Mouse (Mus musculus): ENCODE measurements at regions not wholly inside any gene's neighbourhood (a gene's known extent, or its start where the extent isn't known, plus 50 kb on each side); places are given as distances from the start of the nearest gene placed in this dataset.

- no peaks in the 10 kb centered on the region for H3K36me3 ChIP-seq (ENCODE audit: insufficient read depth, low read length)
- TF ChIP-seq CTCF (IDR thresholded peaks at IDR 0.05; ENCODE audit: low read depth), result no peak
- no peaks in the 10 kb centered on the region for H3K4me1 ChIP-seq (replicated peaks; ENCODE audit: insufficient read depth, low read length)
- no peak for DNase-seq (ENCODE audit: low spot score)
- no peak overlapping the region for H3K4me3 ChIP-seq (replicated peaks; ENCODE audit: low read depth, low read length)
- WGBS, result 67% methylated on average over 8 of the region's 8 CpGs
- ATAC-seq (replicated peaks; ENCODE audit: low FRiP score, low read depth), result no peak
- H3K27me3 ChIP-seq (ENCODE audit: insufficient read depth, low read length), result no peaks in the 10 kb centered on the region
- no peaks in the 10 kb centered on the region for H3K9me3 ChIP-seq (replicated peaks; ENCODE audit: low read length)
- no peak overlapping the region for H3K27ac ChIP-seq
- H3K9ac ChIP-seq (ENCODE audit: low read depth, low read length), result no peak overlapping the region
- H3K4me2 ChIP-seq (ENCODE audit: low read length), result no peak overlapping the region
These were observed 382.2 kb downstream of the Lmo4 start for GRCm38 (mm10) chr3:143822564-143823394.

DNA sequence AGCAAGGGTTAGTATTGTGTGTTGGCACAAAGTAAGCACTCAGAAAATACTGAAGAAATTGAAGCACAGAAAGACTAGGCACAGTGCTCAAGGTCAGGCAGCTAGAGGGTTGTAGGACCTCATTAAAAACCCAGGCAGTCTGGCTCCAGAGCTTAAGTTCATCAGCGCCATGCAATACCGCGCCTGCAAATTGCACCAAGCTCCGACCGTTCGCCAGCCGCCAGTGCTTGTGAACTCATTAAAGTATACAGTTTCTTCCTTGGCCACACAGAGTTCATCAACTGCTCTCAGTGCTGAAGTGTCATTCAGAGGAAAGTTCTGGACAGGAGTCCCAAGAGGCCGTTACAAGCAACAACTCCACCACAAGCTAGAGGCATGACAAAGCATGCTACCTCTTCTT lies 397.5 kb downstream of the Lmo4 start:
- no peaks in the 10 kb centered on the region for H3K36me3 ChIP-seq (ENCODE audit: insufficient read depth, low read length)
- 32% methylated on average over 8 of the region's 8 CpGs for WGBS
- H3K27ac ChIP-seq, result peak overlapping the region; percentile 50
- H3K4me1 ChIP-seq (replicated peaks; ENCODE audit: insufficient read depth, low read length), result no peaks in the 10 kb centered on the region
- H3K9me3 ChIP-seq (replicated peaks; ENCODE audit: low read length), result no peaks in the 10 kb centered on the region
- no peak overlapping the region for H3K9ac ChIP-seq (ENCODE audit: low read depth, low read length)
- H3K4me3 ChIP-seq (replicated peaks; ENCODE audit: low read depth, low read length), result no peak overlapping the region
- DNase-seq (ENCODE audit: low spot score) (peak; percentile 46), ATAC-seq (replicated peaks; ENCODE audit: low FRiP score, low read depth) (no peak)
- H3K4me2 ChIP-seq (ENCODE audit: low read length), result no peak overlapping the region
- H3K27me3 ChIP-seq (ENCODE audit: insufficient read depth, low read length), result no peaks in the 10 kb centered on the region
- no peak for TF ChIP-seq CTCF (IDR thresholded peaks at IDR 0.05; ENCODE audit: low read depth)

- no peak overlapping the region for H3K9ac ChIP-seq (ENCODE audit: low read depth, low read length)
- H3K27me3 ChIP-seq (ENCODE audit: insufficient read depth, low read length), result no peaks in the 10 kb centered on the region
- no peaks in the 10 kb centered on the region for H3K4me1 ChIP-seq (replicated peaks; ENCODE audit: insufficient read depth, low read length)
- WGBS, result 54% methylated on average over 3 of the region's 3 CpGs
- H3K4me2 ChIP-seq (ENCODE audit: low read length), result no peak overlapping the region
- H3K4me3 ChIP-seq (replicated peaks; ENCODE audit: low read depth, low read length), result no peak overlapping the region
- H3K9me3 ChIP-seq (replicated peaks; ENCODE audit: low read length), result no peaks in the 10 kb centered on the region
- no peak for ATAC-seq (replicated peaks; ENCODE audit: low FRiP score, low read depth)
- TF ChIP-seq CTCF (IDR thresholded peaks at IDR 0.05; ENCODE audit: low read depth), result no peak
- H3K36me3 ChIP-seq (ENCODE audit: insufficient read depth, low read length), result no peaks in the 10 kb centered on the region
- peak overlapping the region; percentile 50 for H3K27ac ChIP-seq
- DNase-seq (ENCODE audit: low spot score), result no peak
These were observed 398.1 kb downstream of the Lmo4 start for GRCm38 (mm10) chr3:143806940-143807339.

DNA sequence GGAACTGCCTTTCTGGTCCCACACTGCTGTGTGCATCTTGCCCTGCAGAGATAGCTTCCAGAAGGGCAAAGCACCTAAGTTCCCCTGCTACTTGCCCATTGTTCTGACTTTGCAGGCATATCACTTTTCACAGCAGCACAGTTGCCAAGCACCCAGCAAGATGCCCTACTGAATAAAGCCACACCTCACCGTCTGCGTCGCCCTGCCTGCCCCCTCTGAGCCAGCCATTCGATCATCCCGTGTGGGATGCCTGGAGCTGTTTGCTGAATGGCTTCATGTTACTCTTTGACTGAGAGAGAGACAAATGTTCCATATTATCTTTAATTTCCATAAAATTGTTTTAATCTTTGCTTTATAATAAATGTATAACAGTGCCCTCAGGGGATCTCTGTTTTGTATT lies 407.2 kb downstream of the Lmo4 start:
- no peak for TF ChIP-seq CTCF (IDR thresholded peaks at IDR 0.05; ENCODE audit: low read depth)
- Histone ChIP-seq H3K4me3 (replicated peaks; ENCODE audit: low read depth, low read length) (no peak overlapping the region), H3K27ac (no peak overlapping the region), H3K4me1 (replicated peaks; ENCODE audit: insufficient read depth, low read length) (no peaks in the 10 kb centered on the region), H3K4me2 (ENCODE audit: low read length) (no peak overlapping the region), H3K27me3 (ENCODE audit: insufficient read depth, low read length) (no peaks in the 10 kb centered on the region), H3K36me3 (ENCODE audit: insufficient read depth, low read length) (no peaks in the 10 kb centered on the region), H3K9ac (ENCODE audit: low read depth, low read length) (no peak overlapping the region), H3K9me3 (replicated peaks; ENCODE audit: low read length) (no peaks in the 10 kb centered on the region)
- no peak for ATAC-seq (replicated peaks; ENCODE audit: low FRiP score, low read depth)
- DNase-seq (ENCODE audit: low spot score), result no peak
- WGBS, result 51% methylated on average over 5 of the region's 5 CpGs

GRCm38 (mm10) chr3:143790905-143791304 lies 414.1 kb downstream of the Lmo4 start:
- ATAC-seq (replicated peaks; ENCODE audit: low FRiP score, low read depth), result no peak
- no peak overlapping the region for H3K9ac ChIP-seq (ENCODE audit: low read depth, low read length)
- H3K9me3 ChIP-seq (replicated peaks; ENCODE audit: low read length), result no peaks in the 10 kb centered on the region
- no peak overlapping the region for H3K4me2 ChIP-seq (ENCODE audit: low read length)
- TF ChIP-seq CTCF (IDR thresholded peaks at IDR 0.05; ENCODE audit: low read depth), result no peak
- no peak overlapping the region for H3K27ac ChIP-seq
- no peaks in the 10 kb centered on the region for H3K4me1 ChIP-seq (replicated peaks; ENCODE audit: insufficient read depth, low read length)
- no peaks in the 10 kb centered on the region for H3K36me3 ChIP-seq (ENCODE audit: insufficient read depth, low read length)
- no peak overlapping the region for H3K4me3 ChIP-seq (replicated peaks; ENCODE audit: low read depth, low read length)
- H3K27me3 ChIP-seq (ENCODE audit: insufficient read depth, low read length), result no peaks in the 10 kb centered on the region
- 81% methylated on average over 8 of the region's 8 CpGs for WGBS
- DNase-seq (ENCODE audit: low spot score), result no peak

- Histone ChIP-seq H3K27ac (no peak overlapping the region), H3K4me3 (replicated peaks; ENCODE audit: low read depth, low read length) (no peak overlapping the region), H3K4me1 (replicated peaks; ENCODE audit: insufficient read depth, low read length) (no peaks in the 10 kb centered on the region), H3K4me2 (ENCODE audit: low read length) (no peak overlapping the region), H3K27me3 (ENCODE audit: insufficient read depth, low read length) (no peaks in the 10 kb centered on the region), H3K9ac (ENCODE audit: low read depth, low read length) (no peak overlapping the region), H3K36me3 (ENCODE audit: insufficient read depth, low read length) (no peaks in the 10 kb centered on the region), H3K9me3 (replicated peaks; ENCODE audit: low read length) (no peaks in the 10 kb centered on the region)
- ATAC-seq (replicated peaks; ENCODE audit: low FRiP score, low read depth), result no peak
- WGBS, result 46% methylated on average over 8 of the region's 8 CpGs
- no peak for TF ChIP-seq CTCF (IDR thresholded peaks at IDR 0.05; ENCODE audit: low read depth)
- peak; percentile 13 for DNase-seq (ENCODE audit: low spot score)
These were observed 415.0 kb downstream of the Lmo4 start for GRCm38 (mm10) chr3:143789932-143790570.
